Mouse (Mus musculus) thymus, postnatal 36 days (tissue): ENCODE data around the gene Nek1.

ENCODE experiments used
- DNase-seq, 2 experiments: peaks; one replicate each; pipeline ENCODE4 v3.0.0; 2022; ENCODE audit warnings: mixed read lengths in 2 of 2

The Nek1 gene

GRCm38 (mm10) chr8:61161461-61162185, 168.6 kb downstream of the Nek1 start:
- no peak for DNase-seq

GRCm38 (mm10) chr8:61162186-61162566, 169.2 kb downstream of the Nek1 start:
- DNase-seq, result no peak

- DNase-seq, result no peak
Measured at GRCm38 (mm10) chr8:61171546-61171945, 178.6 kb downstream of the Nek1 start.

GRCm38 (mm10) chr8:61173921-61174492, 181.0 kb downstream of the Nek1 start:
- no peak for DNase-seq

GRCm38 (mm10) chr8:61175876-61176275, 182.9 kb downstream of the Nek1 start:
- no peak for DNase-seq

- no peak for DNase-seq
Measured at GRCm38 (mm10) chr8:61177680-61178593, 184.9 kb downstream of the Nek1 start.

- no peak for DNase-seq
Measured at GRCm38 (mm10) chr8:61178594-61179140, 185.7 kb downstream of the Nek1 start.
